Mouse (Mus musculus): Measurements from ENCODE around the gene Erv3.

DNA sequence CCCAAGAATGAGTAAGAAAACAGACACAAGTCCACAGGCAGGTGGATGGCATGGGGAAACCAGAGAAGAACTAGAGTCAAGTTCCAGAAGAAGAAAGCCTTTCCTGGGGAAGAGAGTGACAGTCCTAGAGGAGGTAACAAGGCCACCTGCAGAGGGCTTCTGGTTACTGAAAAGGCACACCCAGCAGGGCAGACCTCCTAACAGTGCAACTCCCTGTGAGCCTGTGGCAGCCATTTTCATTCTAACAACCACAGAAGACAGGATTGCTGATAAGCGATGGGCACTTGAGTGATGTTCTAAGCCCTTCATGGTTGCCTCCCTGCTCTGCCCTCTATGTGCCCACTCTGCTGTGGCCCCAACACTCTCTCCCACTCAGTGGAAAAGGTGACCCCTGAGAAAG, 54.2 kb downstream of the Erv3 start:
- TF ChIP-seq GATA1 (IDR thresholded peaks at IDR 0.05; ENCODE audit: borderline replicate concordance, low read length) (no peak), FLI1 (IDR thresholded peaks at IDR 0.05; ENCODE audit: low read length) (no peak)
